Mouse (Mus musculus): ENCODE data around the gene Zfp524. TPM values are rescaled to one million over a fixed set of nuclear protein-coding genes. Genes with fewer than 3 reads are reported as not detected.
A peak's percentile ranks its signal among the peaks of the same experiment; 100 is the strongest.
"Not testable (repeated sequence)": the region's sequence is repeated elsewhere in the genome, so short reads cannot be mapped to it uniquely, and the experiment has no call there.

Gene Zfp524
- polyA plus RNA-seq, 1 experiment from 2014 or later = 7.8 TPM

DNA sequence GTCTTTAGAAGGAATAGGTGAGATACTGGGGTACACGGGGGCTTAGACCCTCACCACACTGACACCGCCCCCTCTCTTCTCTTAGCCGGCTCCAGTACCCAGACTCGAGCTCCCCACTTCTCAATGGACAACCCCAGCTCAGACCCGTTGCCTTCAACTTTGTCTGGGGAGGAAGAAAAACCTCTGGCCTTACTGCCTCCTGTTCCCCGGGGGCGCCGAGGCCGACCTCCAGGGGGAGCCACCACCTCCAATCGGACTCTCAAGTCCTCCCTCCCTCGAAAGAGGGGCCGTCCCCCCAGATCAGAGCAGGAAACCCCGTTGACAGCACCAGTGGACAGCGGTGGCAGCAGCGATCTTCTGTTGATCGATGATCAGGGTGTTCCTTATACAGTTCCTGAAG, 3.1 kb downstream of the Zfp524 start:
- ATAC-seq (ENCODE audit: insufficient number of reproducible peaks, insufficient read depth, low FRiP score, low TSS enrichment, low read depth) = no peak
- Histone ChIP-seq H3K4me3 (replicated peaks) (no peak overlapping the region), H3K4me2 (no peak overlapping the region), H3K27ac (no peak overlapping the region), H3K36me3 (peaks cover 26% of the 10 kb centered on the region), H3K9me3 (no peaks in the 10 kb centered on the region), H3K27me3 (no peaks in the 10 kb centered on the region), H3K9ac (replicated peaks) (no peak overlapping the region), H3K4me1 (replicated peaks) (peaks cover 23% of the 10 kb centered on the region)
- WGBS = 93% methylated on average over 16 of the region's 16 CpGs

DNA sequence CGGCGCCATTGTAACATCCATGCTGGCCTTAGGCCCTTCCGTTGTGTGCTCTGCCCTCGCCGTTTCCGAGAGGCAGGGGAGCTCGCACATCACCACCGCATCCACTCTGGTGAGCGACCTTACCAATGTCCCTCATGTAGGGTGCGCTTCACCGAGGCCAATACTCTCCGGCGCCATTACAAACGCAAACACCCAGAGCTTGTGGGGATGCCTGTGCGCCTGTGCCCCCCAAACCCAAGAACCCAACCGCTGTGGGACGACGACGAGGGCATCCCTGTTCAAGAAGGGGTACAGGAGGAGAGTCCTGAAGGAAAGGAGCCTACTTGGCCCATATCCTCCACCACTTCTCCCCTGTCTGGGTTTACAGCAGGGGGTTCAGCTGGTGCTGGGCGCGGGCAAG, 3.7 kb downstream of the Zfp524 start:
- ATAC-seq (ENCODE audit: insufficient number of reproducible peaks, insufficient read depth, low FRiP score, low TSS enrichment, low read depth) = no peak
- no peaks in the 10 kb centered on the region for H3K9me3 ChIP-seq
- peaks cover 26% of the 10 kb centered on the region for H3K36me3 ChIP-seq
- peaks cover 23% of the 10 kb centered on the region for H3K4me1 ChIP-seq (replicated peaks)
- no peak overlapping the region for H3K4me2 ChIP-seq
- WGBS = 96% methylated on average over 21 of the region's 21 CpGs
- H3K9ac ChIP-seq (replicated peaks) = no peak overlapping the region
- H3K27ac ChIP-seq = no peak overlapping the region
- H3K27me3 ChIP-seq = no peaks in the 10 kb centered on the region
- H3K4me3 ChIP-seq (replicated peaks) = no peak overlapping the region

DNA sequence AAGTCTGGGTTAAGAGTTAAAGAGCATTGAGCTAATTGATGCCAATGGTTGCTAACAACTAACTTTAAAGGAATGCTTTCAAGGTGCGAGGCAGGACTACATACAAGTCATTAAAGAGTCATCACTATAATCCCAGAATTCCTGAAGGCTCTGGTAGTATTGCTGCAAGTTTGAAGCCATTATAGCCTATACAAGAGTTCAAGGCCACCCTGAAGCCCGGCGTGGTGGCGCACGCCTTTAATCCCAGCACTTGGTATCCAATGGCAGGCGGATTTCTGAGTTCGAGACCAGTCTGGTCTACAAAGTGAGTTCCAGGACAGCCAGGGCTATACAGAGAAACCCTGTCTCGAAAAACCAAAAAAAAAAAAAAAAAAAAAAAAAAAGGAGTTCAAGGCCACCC, 5.4 kb downstream of the Zfp524 start:
- H3K27me3 ChIP-seq, H3K9me3 ChIP-seq: not testable (repeated sequence)
- peak overlapping the region; percentile 87 for H3K4me2 ChIP-seq
- peak overlapping the region; percentile 93; the same call in 1 of the 2 replicates for H3K9ac ChIP-seq (replicated peaks)
- H3K27ac ChIP-seq = peak overlapping the region; percentile 98
- H3K4me1 ChIP-seq (replicated peaks) = peaks cover 23% of the 10 kb centered on the region
- 20% methylated on average over 8 of the region's 8 CpGs for WGBS
- peak overlapping the region; percentile 84 for H3K4me3 ChIP-seq (replicated peaks)
- H3K36me3 ChIP-seq = peaks cover 40% of the 10 kb centered on the region
- peak; percentile 3; the same call in 1 of the 2 replicates for ATAC-seq (ENCODE audit: insufficient number of reproducible peaks, insufficient read depth, low FRiP score, low TSS enrichment, low read depth)

DNA sequence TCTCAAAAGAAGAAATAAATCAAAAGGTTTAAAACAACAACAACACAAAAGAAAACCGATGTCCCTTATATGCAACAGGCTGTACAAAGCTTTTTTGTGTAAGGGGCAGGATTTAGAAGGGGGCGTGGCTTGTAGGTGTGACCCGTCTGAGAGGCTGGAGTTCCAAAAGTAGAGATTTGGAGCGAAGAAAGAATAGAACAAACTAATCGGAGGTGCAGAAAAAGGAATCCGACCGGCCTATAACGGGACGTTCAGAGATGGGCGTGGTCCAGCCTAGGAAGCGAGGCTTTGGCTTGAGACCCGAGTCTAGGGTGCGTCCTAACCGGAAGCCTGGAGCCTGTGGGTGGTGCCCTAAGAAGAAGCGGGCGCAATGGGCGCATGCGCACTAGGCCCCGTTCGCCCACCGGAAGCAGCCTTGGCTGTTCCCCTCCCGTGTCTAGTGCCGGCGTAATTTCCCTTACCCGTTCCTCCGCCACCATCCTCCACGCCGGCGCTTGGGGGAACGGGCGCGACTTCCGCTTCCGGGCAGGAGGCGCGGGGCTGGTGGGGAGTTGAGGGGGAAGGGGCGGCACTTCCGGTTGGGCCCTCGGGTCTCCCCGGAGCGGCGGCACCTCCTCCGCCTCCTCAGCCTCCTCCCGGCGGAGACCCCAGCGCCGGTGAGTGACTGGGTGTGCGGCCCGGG, 5.9 kb downstream of the Zfp524 start, which contains the start of the genes Zfp865 and Ccdc106:
Gene Zfp865, plus strand, starts transcription at position 377 of the 682 bp plus-strand sequence.
Gene Ccdc106, plus strand, starts transcription at position 554 of the 682 bp plus-strand sequence.
- Histone ChIP-seq H3K4me3 (replicated peaks) (peak within 1 kb of the TSS; percentile 84), H3K9ac (replicated peaks) (peak within 1 kb of the TSS; percentile 93), H3K27me3 (no peaks in the 10 kb centered on the region), H3K4me2 (peak within 1 kb of the TSS; percentile 87), H3K4me1 (replicated peaks) (peaks cover 23% of the 10 kb centered on the region), H3K27ac (peak within 1 kb of the TSS; percentile 98), H3K36me3 (peaks cover 46% of the 10 kb centered on the region), H3K9me3 (no peaks in the 10 kb centered on the region)
- WGBS = 0% methylated on average over 49 of the region's 49 CpGs
- ATAC-seq (ENCODE audit: insufficient number of reproducible peaks, insufficient read depth, low FRiP score, low TSS enrichment, low read depth) = peak; percentile 89

DNA sequence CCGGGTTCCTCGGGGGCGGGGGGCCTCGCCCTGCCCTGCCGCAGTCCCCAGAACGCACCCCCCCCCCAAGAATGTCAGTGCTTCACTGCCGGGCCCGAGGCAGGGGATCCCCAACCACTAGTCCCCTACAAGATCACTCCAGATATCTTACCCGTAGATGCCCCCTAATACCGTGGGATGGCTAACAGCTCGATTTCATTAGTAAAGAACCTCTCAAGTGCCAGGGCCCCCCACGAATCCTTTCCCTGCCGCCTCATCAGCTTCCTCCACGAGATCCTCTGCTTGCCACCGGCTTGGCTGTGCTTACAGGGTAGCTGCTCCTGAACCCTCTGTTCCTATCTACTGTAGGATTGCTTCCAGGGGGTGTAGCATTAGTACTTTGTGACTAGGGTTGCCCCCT, 6.5 kb downstream of the Zfp524 start:
- peaks cover 23% of the 10 kb centered on the region for H3K4me1 ChIP-seq (replicated peaks)
- H3K27ac ChIP-seq = peak overlapping the region; percentile 98
- no peaks in the 10 kb centered on the region for H3K27me3 ChIP-seq
- WGBS = under 1% methylated on average over 15 of the region's 15 CpGs
- H3K4me3 ChIP-seq (replicated peaks) = peak overlapping the region; percentile 84
- no peak; the same call in 1 of the 2 replicates for ATAC-seq (ENCODE audit: insufficient number of reproducible peaks, insufficient read depth, low FRiP score, low TSS enrichment, low read depth)
- peak overlapping the region; percentile 93 for H3K9ac ChIP-seq (replicated peaks)
- peak overlapping the region; percentile 87 for H3K4me2 ChIP-seq
- H3K9me3 ChIP-seq = no peaks in the 10 kb centered on the region
- peaks cover 51% of the 10 kb centered on the region for H3K36me3 ChIP-seq

DNA sequence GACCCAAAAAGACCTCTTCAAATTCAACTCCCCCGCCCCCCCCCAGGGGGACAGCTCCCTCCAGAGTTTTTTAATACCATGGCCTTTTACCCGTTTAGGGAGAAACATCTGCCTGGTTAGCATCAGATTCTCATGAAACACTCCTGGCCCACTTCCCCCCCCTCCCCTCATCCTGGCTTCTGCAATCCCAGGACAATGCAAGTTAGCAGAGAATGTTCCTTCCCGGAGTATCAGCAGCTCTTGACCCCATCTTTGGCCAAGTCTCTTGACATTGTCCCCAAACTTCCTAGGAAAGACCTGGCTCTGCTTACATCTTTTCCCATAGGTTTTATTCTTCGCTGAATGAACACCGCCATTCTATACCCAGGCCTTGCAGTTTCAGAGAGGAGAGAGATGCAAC, 7.0 kb downstream of the Zfp524 start:
- H3K27me3 ChIP-seq = no peaks in the 10 kb centered on the region
- H3K36me3 ChIP-seq = peaks cover 56% of the 10 kb centered on the region
- peak overlapping the region; percentile 84 for H3K4me3 ChIP-seq (replicated peaks)
- no peak for ATAC-seq (ENCODE audit: insufficient number of reproducible peaks, insufficient read depth, low FRiP score, low TSS enrichment, low read depth)
- H3K4me1 ChIP-seq (replicated peaks) = peaks cover 19% of the 10 kb centered on the region
- H3K9ac ChIP-seq (replicated peaks) = peak overlapping the region; percentile 93
- no peaks in the 10 kb centered on the region for H3K9me3 ChIP-seq
- peak overlapping the region; percentile 87 for H3K4me2 ChIP-seq
- 0 out of 2 replicates have a peak overlapping the region, but pooled peaks have one; percentile 98 for H3K27ac ChIP-seq
- WGBS = 52% methylated on average over 5 of the region's 5 CpGs

DNA sequence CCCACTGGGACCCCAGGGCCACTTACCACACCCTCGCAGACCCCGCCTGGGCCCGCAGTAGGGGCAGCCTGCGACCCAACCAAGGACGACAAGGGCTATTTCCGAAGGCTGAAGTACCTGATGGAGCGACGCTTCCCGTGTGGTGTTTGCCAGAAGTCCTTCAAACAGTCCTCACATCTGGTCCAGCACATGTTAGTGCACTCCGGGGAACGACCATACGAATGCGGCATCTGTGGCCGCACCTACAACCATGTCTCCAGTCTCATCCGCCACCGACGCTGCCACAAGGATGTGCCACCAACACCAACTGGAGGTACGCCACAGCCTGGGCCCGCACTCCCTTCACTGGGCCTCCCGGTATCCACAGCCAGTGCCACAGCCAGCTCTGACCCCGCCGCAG, 15.3 kb downstream of the Zfp524 start:
- Histone ChIP-seq H3K36me3 (peaks cover 99% of the 10 kb centered on the region), H3K27ac (no peak overlapping the region), H3K4me2 (no peak overlapping the region), H3K4me1 (replicated peaks) (no peaks in the 10 kb centered on the region), H3K9me3 (peaks cover 54% of the 10 kb centered on the region), H3K9ac (replicated peaks) (no peak overlapping the region), H3K27me3 (no peaks in the 10 kb centered on the region), H3K4me3 (replicated peaks) (peak overlapping the region; percentile 0; the same call in 1 of the 2 replicates)
- WGBS = 95% methylated on average over 22 of the region's 22 CpGs
- ATAC-seq (ENCODE audit: insufficient number of reproducible peaks, insufficient read depth, low FRiP score, low TSS enrichment, low read depth) = no peak

DNA sequence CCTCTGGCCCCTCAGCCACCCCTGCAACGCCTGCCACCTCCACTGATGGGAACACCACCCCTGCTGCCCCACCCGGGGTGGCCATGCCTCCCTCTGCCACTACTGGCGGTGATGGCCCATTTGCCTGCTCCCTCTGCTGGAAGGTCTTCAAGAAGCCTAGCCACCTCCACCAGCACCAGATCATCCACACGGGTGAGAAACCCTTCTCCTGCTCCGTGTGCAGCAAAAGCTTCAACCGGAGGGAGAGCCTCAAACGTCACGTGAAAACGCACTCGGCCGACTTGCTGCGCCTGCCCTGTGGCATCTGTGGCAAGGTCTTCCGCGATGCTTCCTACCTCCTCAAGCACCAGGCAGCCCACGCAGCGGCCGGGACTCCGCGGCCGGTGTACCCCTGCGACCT, 15.7 kb downstream of the Zfp524 start:
- peaks cover 99% of the 10 kb centered on the region for H3K36me3 ChIP-seq
- H3K4me2 ChIP-seq = no peak overlapping the region
- 92% methylated on average over 21 of the region's 21 CpGs for WGBS
- no peak overlapping the region for H3K27ac ChIP-seq
- H3K4me3 ChIP-seq (replicated peaks) = peak overlapping the region; percentile 0; the same call in 1 of the 2 replicates
- no peak overlapping the region for H3K9ac ChIP-seq (replicated peaks)
- no peaks in the 10 kb centered on the region for H3K4me1 ChIP-seq (replicated peaks)
- peaks cover 58% of the 10 kb centered on the region for H3K9me3 ChIP-seq
- ATAC-seq (ENCODE audit: insufficient number of reproducible peaks, insufficient read depth, low FRiP score, low TSS enrichment, low read depth) = no peak
- no peaks in the 10 kb centered on the region for H3K27me3 ChIP-seq

DNA sequence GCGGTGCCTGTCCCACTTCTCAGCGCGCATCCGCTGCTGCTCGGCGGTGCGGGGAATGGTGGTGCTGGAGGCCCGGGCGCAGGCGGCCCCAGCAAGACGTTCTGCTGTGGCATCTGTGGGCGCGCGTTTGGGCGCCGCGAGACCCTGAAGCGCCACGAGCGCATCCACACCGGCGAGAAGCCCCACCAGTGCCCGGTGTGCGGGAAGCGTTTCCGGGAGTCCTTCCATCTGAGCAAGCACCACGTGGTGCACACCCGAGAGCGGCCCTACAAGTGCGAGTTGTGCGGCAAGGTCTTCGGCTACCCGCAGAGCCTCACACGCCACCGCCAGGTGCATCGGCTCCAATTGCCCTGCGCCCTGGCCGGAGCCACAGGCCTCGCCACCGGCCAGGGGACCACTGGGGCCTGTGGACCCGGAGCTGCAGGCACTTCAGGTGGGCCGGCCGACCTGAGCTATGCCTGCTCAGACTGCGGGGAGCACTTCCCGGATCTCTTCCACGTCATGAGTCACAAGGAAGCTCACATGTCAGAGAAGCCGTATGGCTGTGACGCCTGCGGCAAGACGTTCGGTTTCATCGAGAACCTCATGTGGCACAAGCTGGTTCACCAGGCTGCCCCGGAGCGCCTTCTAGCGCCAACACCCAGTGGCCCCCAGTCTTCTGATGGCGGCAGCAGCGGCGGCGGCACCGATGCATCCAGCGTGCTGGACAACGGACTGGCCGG, 16.5 kb downstream of the Zfp524 start:
- no peak overlapping the region for H3K9ac ChIP-seq (replicated peaks)
- 0 out of 2 replicates have a peak overlapping the region, but pooled peaks have one; percentile 2 for H3K4me3 ChIP-seq (replicated peaks)
- WGBS = 81% methylated on average over 63 of the region's 63 CpGs
- peaks cover 61% of the 10 kb centered on the region for H3K9me3 ChIP-seq
- H3K36me3 ChIP-seq = peaks cover 99% of the 10 kb centered on the region
- no peaks in the 10 kb centered on the region for H3K27me3 ChIP-seq
- H3K27ac ChIP-seq = no peak overlapping the region
- H3K4me2 ChIP-seq = no peak overlapping the region
- no peak for ATAC-seq (ENCODE audit: insufficient number of reproducible peaks, insufficient read depth, low FRiP score, low TSS enrichment, low read depth)
- H3K4me1 ChIP-seq (replicated peaks) = no peaks in the 10 kb centered on the region

DNA sequence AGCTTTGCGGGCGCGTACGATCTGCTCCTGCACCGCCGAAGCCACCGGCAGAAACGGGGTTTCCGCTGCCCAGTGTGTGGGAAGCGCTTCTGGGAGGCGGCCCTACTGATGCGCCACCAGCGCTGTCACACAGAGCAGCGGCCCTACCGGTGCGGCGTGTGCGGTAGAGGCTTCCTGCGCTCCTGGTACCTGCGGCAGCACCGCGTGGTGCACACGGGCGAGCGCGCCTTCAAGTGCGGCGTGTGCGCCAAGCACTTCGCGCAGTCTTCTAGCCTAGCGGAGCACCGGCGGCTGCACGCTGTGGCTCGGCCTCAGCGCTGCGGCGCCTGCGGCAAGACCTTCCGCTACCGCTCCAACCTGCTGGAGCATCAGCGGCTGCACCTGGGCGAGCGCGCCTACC, 17.3 kb downstream of the Zfp524 start:
- peaks cover 67% of the 10 kb centered on the region for H3K9me3 ChIP-seq
- no peak overlapping the region for H3K9ac ChIP-seq (replicated peaks)
- WGBS = 82% methylated on average over 46 of the region's 46 CpGs
- no peak overlapping the region for H3K27ac ChIP-seq
- H3K27me3 ChIP-seq = no peaks in the 10 kb centered on the region
- ATAC-seq (ENCODE audit: insufficient number of reproducible peaks, insufficient read depth, low FRiP score, low TSS enrichment, low read depth) = no peak
- peaks cover 99% of the 10 kb centered on the region for H3K36me3 ChIP-seq
- no peaks in the 10 kb centered on the region for H3K4me1 ChIP-seq (replicated peaks)
- no peak overlapping the region for H3K4me2 ChIP-seq
- H3K4me3 ChIP-seq (replicated peaks) = 0 out of 2 replicates have a peak overlapping the region, but pooled peaks have one; percentile 2

DNA sequence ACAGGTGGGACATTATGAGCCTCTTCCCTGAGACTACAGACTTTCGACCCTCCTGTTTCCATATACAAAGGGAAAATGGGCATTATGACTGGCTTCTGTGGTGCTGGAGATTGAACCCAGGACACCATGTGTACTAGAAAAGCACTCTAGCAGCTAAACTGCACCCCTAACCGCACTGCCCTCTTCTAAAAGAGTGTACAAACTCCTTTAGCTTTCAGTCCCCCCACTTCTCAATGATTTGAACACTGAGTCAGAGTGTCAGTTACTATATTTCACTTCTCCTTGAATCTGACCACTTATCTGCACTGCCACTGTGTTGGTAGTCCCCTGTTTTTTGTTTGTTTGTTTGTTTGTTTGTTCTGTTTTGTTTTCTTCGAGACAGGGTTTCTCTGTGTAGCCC, 19.6 kb downstream of the Zfp524 start, which contains the start of gene 4632433K11Rik:
Gene 4632433K11Rik, plus strand, starts transcription at position 301 of the 400 bp plus-strand sequence.
- H3K27me3 ChIP-seq = no peaks in the 10 kb centered on the region
- WGBS = 94% methylated on average over 3 of the region's 3 CpGs
- H3K4me3 ChIP-seq (replicated peaks) = no peak within 1 kb of the TSS
- H3K36me3 ChIP-seq = peaks cover 79% of the 10 kb centered on the region
- no peak within 1 kb of the TSS for H3K27ac ChIP-seq
- H3K4me1 ChIP-seq (replicated peaks) = no peaks in the 10 kb centered on the region
- no peak within 1 kb of the TSS for H3K9ac ChIP-seq (replicated peaks)
- no peak for ATAC-seq (ENCODE audit: insufficient number of reproducible peaks, insufficient read depth, low FRiP score, low TSS enrichment, low read depth)
- H3K9me3 ChIP-seq = peaks cover 71% of the 10 kb centered on the region
- H3K4me2 ChIP-seq = no peak within 1 kb of the TSS

All from limb, embryonic 12.5 days (tissue).